In the genomic region with DNA sequence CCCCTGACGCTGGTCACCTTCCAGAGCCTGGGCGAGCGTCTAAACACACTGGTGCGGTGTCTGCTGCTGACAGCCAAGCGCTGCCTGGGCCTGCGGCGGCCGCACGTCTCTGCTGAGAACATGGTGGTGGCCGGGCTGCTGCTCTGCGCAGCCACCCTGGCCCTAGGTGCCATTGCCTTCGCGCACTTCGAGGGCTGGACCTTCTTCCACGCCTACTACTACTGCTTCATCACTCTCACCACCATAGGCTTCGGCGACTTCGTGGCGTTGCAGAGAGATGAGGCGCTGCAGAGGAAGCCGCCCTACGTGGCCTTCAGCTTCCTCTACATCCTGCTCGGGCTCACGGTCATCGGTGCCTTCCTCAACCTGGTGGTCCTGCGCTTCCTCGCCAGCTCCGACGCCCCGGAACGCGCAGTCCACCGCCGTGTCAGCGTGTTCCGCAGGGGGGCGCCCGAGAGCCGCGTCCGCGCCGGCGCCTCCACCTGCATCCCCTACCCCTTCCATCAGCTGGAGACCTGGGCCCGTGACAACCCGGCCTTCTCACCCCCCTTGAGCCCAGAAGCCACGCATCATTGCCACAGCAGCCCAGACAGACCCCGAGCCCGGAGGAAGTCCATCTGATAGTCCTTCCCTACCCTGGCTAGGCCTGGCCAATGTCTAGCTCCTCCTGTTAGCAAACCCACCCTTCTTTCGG, we compare ENCODE assay signal across 9 mouse cellular contexts. TPM values are rescaled to one million over a fixed set of nuclear protein-coding genes. Genes with fewer than 3 reads are reported as not detected.
DNase-seq lines count a peak whose midpoint lies in the region; ATAC-seq lines count a peak whose summit lies in the region.
"Had no signal": no experiment of that assay in that cellular context is flagged by ENCODE, and none has a peak within 500 bp of the region (broad histone marks: within the 10 kb centered on the region; RNA-seq: fewer than 3 reads in every experiment).

No protein-coding gene starts in this region.

- 0 out of 2 replicates have a peak overlapping the region, but pooled peaks have one; percentile 26 for H3K4me2 ChIP-seq in forebrain, embryonic 11.5 days (ENCODE audit: low read depth, low read length, severe bottlenecking)
- peak overlapping the region; percentile 49 for H3K4me2 ChIP-seq in hindbrain, embryonic 16.5 days (ENCODE audit: low read length)
- H3K4me2 ChIP-seq in limb, embryonic 15.5 days: peak overlapping the region; percentile 25

- H3K27me3 ChIP-seq in forebrain, embryonic 11.5 days (ENCODE audit: control insufficient read depth, insufficient read depth, low read length): peaks cover 36% of the 10 kb centered on the region
- peaks cover 37% of the 10 kb centered on the region for H3K27me3 ChIP-seq in hindbrain, embryonic 16.5 days (replicated peaks; ENCODE audit: control insufficient read depth, insufficient read depth, low read length)
- H3K27me3 ChIP-seq in limb, embryonic 15.5 days: peaks cover 85% of the 10 kb centered on the region

- ATAC-seq in cerebellum, adult (ENCODE audit: insufficient number of reproducible peaks, low FRiP score, low TSS enrichment): peak; percentile 26; the same call in 1 of the 2 replicates
- ATAC-seq in forebrain, embryonic 11.5 days (replicated peaks; ENCODE audit: low FRiP score): peak; percentile 65
- peak; percentile 78 for ATAC-seq in hindbrain, embryonic 16.5 days
- no peak for ATAC-seq in limb, embryonic 15.5 days (ENCODE audit: insufficient number of reproducible peaks, low FRiP score, low TSS enrichment, low read depth)

- peak; percentile 23 to 55 for DNase-seq in spleen, postnatal 10 days (ENCODE audit: low spot score in 2 of 2)
- no peak for DNase-seq in spleen, postnatal 36 days (ENCODE audit: low spot score in 2 of 2)
- DNase-seq in forebrain, embryonic 11.5 days (ENCODE audit: low spot score): peak; percentile 86
- peak; percentile 66 for DNase-seq in retina, embryonic 14.5 days (ENCODE audit: low spot score)
- no peak for DNase-seq in yolk sac, embryonic 10.5 days (ENCODE audit: low spot score)

- H3K9ac ChIP-seq in forebrain, embryonic 11.5 days (ENCODE audit: low read length): no peak overlapping the region
- H3K9ac ChIP-seq in hindbrain, embryonic 16.5 days (ENCODE audit: low read depth, low read length): peak overlapping the region; percentile 34
- no peak overlapping the region for H3K9ac ChIP-seq in limb, embryonic 15.5 days

- no peaks in the 10 kb centered on the region for H3K9me3 ChIP-seq in forebrain, embryonic 11.5 days (ENCODE audit: control insufficient read depth, low read length)
- no peaks in the 10 kb centered on the region for H3K9me3 ChIP-seq in hindbrain, embryonic 16.5 days (ENCODE audit: control insufficient read depth, low read length)
- no peaks in the 10 kb centered on the region for H3K9me3 ChIP-seq in limb, embryonic 15.5 days

- no peak overlapping the region for H3K4me3 ChIP-seq in forebrain, embryonic 11.5 days (ENCODE audit: low read depth, low read length)
- peak overlapping the region; percentile 9; the same call in 1 of the 2 replicates for H3K4me3 ChIP-seq in hindbrain, embryonic 16.5 days (ENCODE audit: low read length)
- no peak overlapping the region for H3K4me3 ChIP-seq in limb, embryonic 15.5 days
- H3K4me3 ChIP-seq: erythroblast, embryonic 14.5 days had no signal

- H3K36me3 ChIP-seq in forebrain, embryonic 11.5 days (ENCODE audit: control insufficient read depth, insufficient read depth, low read length): no peaks in the 10 kb centered on the region
- H3K36me3 ChIP-seq in hindbrain, embryonic 16.5 days (ENCODE audit: control insufficient read depth, insufficient read depth, low read length): 0 out of 2 replicates have a peak, but pooled peaks cover 6% of the 10 kb centered on the region
- no peaks in the 10 kb centered on the region for H3K36me3 ChIP-seq in limb, embryonic 15.5 days

- H3K27ac ChIP-seq in forebrain, embryonic 11.5 days (ENCODE audit: low read depth, low read length): no peak overlapping the region
- no peak overlapping the region for H3K27ac ChIP-seq in hindbrain, embryonic 16.5 days (ENCODE audit: low read depth, low read length)
- no peak overlapping the region for H3K27ac ChIP-seq in limb, embryonic 15.5 days

- WGBS in forebrain, embryonic 11.5 days: 19% methylated on average over 43 of the region's 50 CpGs
- 15% methylated on average over 50 of the region's 50 CpGs for WGBS in hindbrain, embryonic 16.5 days
- WGBS in limb, embryonic 15.5 days: 12% methylated on average over 50 of the region's 50 CpGs

- H3K4me1 ChIP-seq in forebrain, embryonic 11.5 days (replicated peaks; ENCODE audit: control insufficient read depth, insufficient read depth, low read length): peaks cover 4% of the 10 kb centered on the region; the same call in 1 of the 2 replicates
- H3K4me1 ChIP-seq in hindbrain, embryonic 16.5 days (ENCODE audit: control insufficient read depth, insufficient read depth, low read depth, low read length): peaks cover 6% of the 10 kb centered on the region; the same call in 1 of the 2 replicates
- H3K4me1 ChIP-seq in limb, embryonic 15.5 days: peaks cover 13% of the 10 kb centered on the region

RNA-seq across cellular contexts. Expression of a gene that starts 5.0 kb away (rescaled TPM):
- polyA plus RNA-seq in forebrain, embryonic 11.5 days (2014; fragmentation: Nextera tagmentation; extraction: Ambion mirVana): not detected in 2 replicates
- polyA plus RNA-seq in hindbrain, embryonic 16.5 days (2015; fragmentation: Nextera tagmentation; extraction: Ambion mirVana): 0.24 and 0.30 TPM in 2 replicates
- polyA plus RNA-seq in limb, embryonic 15.5 days (2015; fragmentation: Nextera tagmentation; extraction: Ambion mirVana): not detected in 2 replicates
- polyA plus RNA-seq: erythroblast, embryonic 14.5 days had no signal

RNA-seq across cellular contexts. Expression of a gene that starts 37.7 kb away (rescaled TPM):
- 0.25 and 0.32 TPM in 2 replicates for polyA plus RNA-seq in forebrain, embryonic 11.5 days (2014; fragmentation: Nextera tagmentation; extraction: Ambion mirVana)
- polyA plus RNA-seq in hindbrain, embryonic 16.5 days (2015; fragmentation: Nextera tagmentation; extraction: Ambion mirVana): 0.20 and 0.31 TPM in 2 replicates
- polyA plus RNA-seq in limb, embryonic 15.5 days (2015; fragmentation: Nextera tagmentation; extraction: Ambion mirVana): 1.1 TPM in 2 replicates
- polyA plus RNA-seq: erythroblast, embryonic 14.5 days had no signal

Comparison
In these comparisons a context has a peak if more than half of its experiments do, and no peak if none do; other contexts are left out.
1. DNase-seq: peak in spleen, postnatal 10 days (2 of 2), forebrain, embryonic 11.5 days (single experiment) and retina, embryonic 14.5 days (single experiment); none in spleen, postnatal 36 days (0 of 2) and yolk sac, embryonic 10.5 days (single experiment).
2. Peak in every context shown above with its lines, with median percentiles within 50 percentile points of each other: H3K4me2 ChIP-seq.